Mouse (Mus musculus): ENCODE results near the gene Tmem132d. TPM values are rescaled to one million over a fixed set of nuclear protein-coding genes. Genes with fewer than 3 reads are reported as not detected.

The Tmem132d gene
- total RNA-seq, 2 experiments from 2014 or later = 0.14 TPM; not detected in 1

GRCm38 (mm10) chr5:128414056-128414455, 18.8 kb downstream of the Tmem132d start:
- no peak for DNase-seq (ENCODE audit: low spot score)
- intact Hi-C loops (cut with DNase I) = no loop called here

- intact Hi-C loops (cut with DNase I) = no loop called here
- no peak for DNase-seq (ENCODE audit: low spot score)
These were observed 20.6 kb downstream of the Tmem132d start for GRCm38 (mm10) chr5:128412306-128412705.

GRCm38 (mm10) chr5:128407546-128407945, 25.3 kb downstream of the Tmem132d start:
- DNase-seq (ENCODE audit: low spot score) = no peak
- intact Hi-C loops (cut with DNase I) = no loop called here

GRCm38 (mm10) chr5:128405071-128405470, 27.8 kb downstream of the Tmem132d start:
- no peak for DNase-seq (ENCODE audit: low spot score)
- intact Hi-C loops (cut with DNase I) = no loop called here

GRCm38 (mm10) chr5:128404223-128404622, 28.7 kb downstream of the Tmem132d start:
- intact Hi-C loops (cut with DNase I) = no loop called here
- DNase-seq (ENCODE audit: low spot score) = no peak

- no peak for DNase-seq (ENCODE audit: low spot score)
- intact Hi-C loops (cut with DNase I) = no loop called here
These were observed 40.5 kb downstream of the Tmem132d start for GRCm38 (mm10) chr5:128392372-128392771.

- intact Hi-C loops (cut with DNase I) = no loop called here
- DNase-seq (ENCODE audit: low spot score) = no peak
These were observed 43.2 kb downstream of the Tmem132d start for GRCm38 (mm10) chr5:128389665-128390064.

GRCm38 (mm10) chr5:128388358-128389141, 44.3 kb downstream of the Tmem132d start:
- intact Hi-C loops (cut with DNase I) = no loop called here

GRCm38 (mm10) chr5:128369814-128370213, 63.1 kb downstream of the Tmem132d start:
- intact Hi-C loops (cut with DNase I) = no loop called here

More at GRCm38 (mm10) chr5:128388358-128389141, 44.3 kb downstream of the Tmem132d start:
- DNase-seq (ENCODE audit: low spot score) = no peak

GRCm38 (mm10) chr5:128369111-128369510, 63.8 kb downstream of the Tmem132d start:
- DNase-seq (ENCODE audit: low spot score) = no peak
- intact Hi-C loops (cut with DNase I) = no loop called here

More at GRCm38 (mm10) chr5:128369814-128370213, 63.1 kb downstream of the Tmem132d start:
- no peak for DNase-seq (ENCODE audit: low spot score)

- intact Hi-C loops (cut with DNase I) = no loop called here
These were observed 67.5 kb downstream of the Tmem132d start for GRCm38 (mm10) chr5:128365261-128365985.

GRCm38 (mm10) chr5:128360946-128361675, 71.8 kb downstream of the Tmem132d start:
- intact Hi-C loops (cut with DNase I) = no loop called here
- no peak for DNase-seq (ENCODE audit: low spot score)

More at GRCm38 (mm10) chr5:128365261-128365985, 67.5 kb downstream of the Tmem132d start:
- DNase-seq (ENCODE audit: low spot score) = no peak

- DNase-seq (ENCODE audit: low spot score) = no peak
- intact Hi-C loops (cut with DNase I) = no loop called here
These were observed 84.0 kb downstream of the Tmem132d start for GRCm38 (mm10) chr5:128348835-128349234.

- DNase-seq (ENCODE audit: low spot score) = no peak
- intact Hi-C loops (cut with DNase I) = no loop called here
These were observed 96.0 kb downstream of the Tmem132d start for GRCm38 (mm10) chr5:128336841-128337240.

- intact Hi-C loops (cut with DNase I) = no loop called here
- DNase-seq (ENCODE audit: low spot score) = no peak
These were observed 100.1 kb downstream of the Tmem132d start for GRCm38 (mm10) chr5:128332766-128333165.

- no peak for DNase-seq (ENCODE audit: low spot score)
- intact Hi-C loops (cut with DNase I) = no loop called here
These were observed 102.5 kb downstream of the Tmem132d start for GRCm38 (mm10) chr5:128330351-128330750.

GRCm38 (mm10) chr5:128302387-128302786, 130.5 kb downstream of the Tmem132d start:
- DNase-seq (ENCODE audit: low spot score) = no peak

GRCm38 (mm10) chr5:128291191-128291590, 141.7 kb downstream of the Tmem132d start:
- intact Hi-C loops (cut with DNase I) = no loop called here
- DNase-seq (ENCODE audit: low spot score) = no peak

More at GRCm38 (mm10) chr5:128302387-128302786, 130.5 kb downstream of the Tmem132d start:
- intact Hi-C loops (cut with DNase I) = no loop called here

GRCm38 (mm10) chr5:128273255-128273654, 159.6 kb downstream of the Tmem132d start:
- DNase-seq (ENCODE audit: low spot score) = no peak
- intact Hi-C loops (cut with DNase I) = no loop called here

GRCm38 (mm10) chr5:128267366-128267765, 165.5 kb downstream of the Tmem132d start:
- no peak for DNase-seq (ENCODE audit: low spot score)
- intact Hi-C loops (cut with DNase I) = no loop called here

All from heart, postnatal 25 days (tissue).